Mouse (Mus musculus) megakaryocyte, embryonic 14.5 days (primary cell): Measurements from ENCODE around the gene Gpa33.

Experiments used
- FLI1 ChIP-seq: IDR thresholded peaks from 2 replicates; pipeline ENCODE4 v1.6.1; 2012; ENCODE audit warnings: low read length, inconsistent platforms, mixed read lengths
- GATA1 ChIP-seq: IDR thresholded peaks from 3 replicates; pipeline ENCODE4 v1.6.1; 2012; ENCODE audit warnings: mixed read lengths, low read length, inconsistent platforms, borderline replicate concordance

DNA sequence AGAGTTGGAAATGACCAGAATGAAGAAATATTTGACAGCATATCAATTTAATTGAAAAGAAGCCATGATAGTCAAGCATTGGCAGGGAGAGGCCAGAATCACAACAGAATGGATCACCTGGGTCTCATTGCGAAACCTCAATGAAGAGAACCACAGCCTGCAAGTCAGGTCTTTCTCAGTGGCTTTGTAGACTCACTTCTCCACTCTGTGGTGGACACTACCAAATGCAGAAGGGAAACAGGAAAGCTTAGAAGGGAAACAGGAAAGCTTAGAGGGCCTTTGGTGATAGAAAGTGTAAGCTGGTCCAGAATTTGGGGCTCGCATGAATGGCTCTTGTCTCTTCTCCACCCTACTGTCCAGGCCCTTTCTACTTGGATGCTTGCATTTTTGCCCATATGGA is 31.9 kb upstream of the Gpa33 start:
- TF ChIP-seq GATA1, result no peak
- TF ChIP-seq FLI1, result no peak
